Mouse (Mus musculus) embryonic facial prominence, embryonic 14.5 days (tissue): Measurements from ENCODE around the gene Gpatch1. TPM values are rescaled to one million over a fixed set of nuclear protein-coding genes. Genes with fewer than 3 reads are reported as not detected.

Source experiments
- ATAC-seq: fragments of 200-750 bp; cut with Nextera tagmentation; 2 replicates; pipeline ENCODE4 v1.8.0; 2017; ENCODE audit warnings: low read depth, moderate number of reproducible peaks, moderate TSS enrichment
- DNase-seq: peaks from one replicate; pipeline ENCODE4 v3.0.0-alpha.2; 2015; ENCODE audit warnings: low spot score
- H3K27ac ChIP-seq: fragments of 300-500 bp; sonication (generic); replicated peaks from 2 replicates; pipeline ENCODE4 v1.5.1; 2014; ENCODE audit warnings: low read depth, mild to moderate bottlenecking, low read length, moderate library complexity
- H3K27me3 ChIP-seq: fragments of 300-500 bp; sonication (generic); replicated peaks from 2 replicates; pipeline ENCODE4 v1.6.1; 2014; ENCODE audit warnings: low read length; ENCODE audit not compliant: control insufficient read depth, insufficient read depth
- H3K36me3 ChIP-seq: fragments of 300-500 bp; sonication (generic); 2 replicates; pipeline ENCODE4 v1.6.1; 2014; ENCODE audit warnings: low read length, mixed read lengths; ENCODE audit not compliant: control insufficient read depth, insufficient read depth
- H3K4me1 ChIP-seq: fragments of 300-500 bp; sonication (generic); 2 replicates; pipeline ENCODE4 v1.6.1; 2014; ENCODE audit warnings: antibody characterized with exemption, low read length; ENCODE audit not compliant: control insufficient read depth, insufficient read depth
- H3K4me2 ChIP-seq: fragments of 300-500 bp; sonication (generic); 2 replicates; pipeline ENCODE4 v1.6.1; 2014; ENCODE audit warnings: low read depth, mild to moderate bottlenecking, low read length, moderate library complexity, mixed read lengths
- H3K4me3 ChIP-seq: fragments of 300-500 bp; sonication (generic); 2 replicates; pipeline ENCODE4 v1.5.1; 2014; ENCODE audit warnings: low read depth, mild to moderate bottlenecking, low read length
- H3K9ac ChIP-seq: fragments of 300-500 bp; sonication (generic); 2 replicates; pipeline ENCODE4 v1.6.1; 2014; ENCODE audit warnings: low read depth, mild to moderate bottlenecking, low read length, moderate library complexity, mixed read lengths
- H3K9me3 ChIP-seq: fragments of 300-500 bp; sonication (generic); 2 replicates; pipeline ENCODE4 v1.6.1; 2016; ENCODE audit warnings: low read length; ENCODE audit not compliant: control insufficient read depth
- WGBS: fragments of 180-500 bp; shearing (Covaris S2); extraction: QIAGEN DNeasy Blood & Tissue Kit; methylation state at CpG from one replicate; pipeline ENCODE4 v1.1.7; 2014; 5-methylcytosine and 5-hydroxymethylcytosine counted together
- polyA plus RNA-seq: library from polyadenylated mRNA; unstranded; fragments of >200 nt; fragmentation: Nextera tagmentation; extraction: Ambion mirVana; gene quantifications from 2 replicates; pipeline ENCODE4 v1.2.1, GENCODE M21; 2014

The Gpatch1 gene
- polyA plus RNA-seq, 1 experiment from 2014 or later: 13.7 TPM

GRCm38 (mm10) chr7:35235308-35235707 lies 82.9 kb downstream of the Gpatch1 start:
- DNase-seq (peak; percentile 89), ATAC-seq (peak; percentile 75)
- H3K27ac ChIP-seq: peak overlapping the region; percentile 94
- WGBS: 19% methylated on average over 8 of the region's 9 CpGs
- peak overlapping the region; percentile 48 for H3K4me2 ChIP-seq
- H3K27me3 ChIP-seq: no peaks in the 10 kb centered on the region
- peak overlapping the region; percentile 64 for H3K4me3 ChIP-seq
- peak overlapping the region; percentile 70; the same call in 1 of the 2 replicates for H3K9ac ChIP-seq
- H3K36me3 ChIP-seq: no peaks in the 10 kb centered on the region
- H3K4me1 ChIP-seq: no peaks in the 10 kb centered on the region
- peaks cover 13% of the 10 kb centered on the region for H3K9me3 ChIP-seq

GRCm38 (mm10) chr7:35234361-35235245 lies 83.6 kb downstream of the Gpatch1 start:
- H3K9me3 ChIP-seq: peaks cover 13% of the 10 kb centered on the region
- H3K27ac ChIP-seq: peak overlapping the region; percentile 94
- no peaks in the 10 kb centered on the region for H3K27me3 ChIP-seq
- DNase-seq (peak; percentile 98), ATAC-seq (peak; percentile 95)
- H3K36me3 ChIP-seq: no peaks in the 10 kb centered on the region
- peak overlapping the region; percentile 76 for H3K9ac ChIP-seq
- no peaks in the 10 kb centered on the region for H3K4me1 ChIP-seq
- H3K4me3 ChIP-seq: peak overlapping the region; percentile 64
- peak overlapping the region; percentile 52 for H3K4me2 ChIP-seq
- WGBS: under 1% methylated on average over 44 of the region's 45 CpGs

- DNase-seq (no peak), ATAC-seq (no peak)
- Histone ChIP-seq H3K9me3 (peaks cover 13% of the 10 kb centered on the region), H3K27me3 (no peaks in the 10 kb centered on the region), H3K4me3 (peak overlapping the region; percentile 64), H3K27ac (peak overlapping the region; percentile 94), H3K4me1 (no peaks in the 10 kb centered on the region), H3K9ac (peak overlapping the region; percentile 76), H3K4me2 (peak overlapping the region; percentile 52), H3K36me3 (no peaks in the 10 kb centered on the region)
- 45% methylated on average over 12 of the region's 12 CpGs for WGBS
Measured at GRCm38 (mm10) chr7:35233861-35234260, 84.4 kb downstream of the Gpatch1 start.

GRCm38 (mm10) chr7:35232796-35233455 lies 85.3 kb downstream of the Gpatch1 start:
- peak overlapping the region; percentile 52; the same call in 1 of the 2 replicates for H3K4me2 ChIP-seq
- 30% methylated on average over 13 of the region's 13 CpGs for WGBS
- H3K27me3 ChIP-seq: no peaks in the 10 kb centered on the region
- H3K4me1 ChIP-seq: no peaks in the 10 kb centered on the region
- no peaks in the 10 kb centered on the region for H3K36me3 ChIP-seq
- H3K9ac ChIP-seq: no peak overlapping the region
- no peak overlapping the region for H3K27ac ChIP-seq
- peak; percentile 6 for DNase-seq
- peaks cover 13% of the 10 kb centered on the region for H3K9me3 ChIP-seq
- no peak overlapping the region for H3K4me3 ChIP-seq
- no peak for ATAC-seq

GRCm38 (mm10) chr7:35230333-35230732 lies 87.9 kb downstream of the Gpatch1 start:
- no peak overlapping the region for H3K27ac ChIP-seq
- DNase-seq (no peak), ATAC-seq (no peak)
- peaks cover 13% of the 10 kb centered on the region for H3K9me3 ChIP-seq
- H3K27me3 ChIP-seq: no peaks in the 10 kb centered on the region
- H3K9ac ChIP-seq: no peak overlapping the region
- H3K36me3 ChIP-seq: no peaks in the 10 kb centered on the region
- no peaks in the 10 kb centered on the region for H3K4me1 ChIP-seq
- no peak overlapping the region for H3K4me2 ChIP-seq
- WGBS: 57% methylated on average over 3 of the region's 3 CpGs
- no peak overlapping the region for H3K4me3 ChIP-seq

Other genes with a start within 250 kb of the Gpatch1 start
- gene Cebpa, start 199.1 kb downstream of the Gpatch1 start, polyA plus RNA-seq: 8.7 and 10.9 TPM in 2 replicates
- 5.1 and 5.6 TPM in 2 replicates for gene Slc7a10, start 132.1 kb downstream of the Gpatch1 start, polyA plus RNA-seq
- gene Lrp3, start 102.9 kb downstream of the Gpatch1 start, polyA plus RNA-seq: 10.8 and 11.0 TPM in 2 replicates
- 3.8 and 4.0 TPM in 2 replicates for gene Rhpn2, start 15.7 kb upstream of the Gpatch1 start, polyA plus RNA-seq
- gene Faap24, start 78.4 kb upstream of the Gpatch1 start, polyA plus RNA-seq: 11.3 and 12.5 TPM in 2 replicates
- gene Cep89, start 78.6 kb upstream of the Gpatch1 start, polyA plus RNA-seq: 27.8 and 29.7 TPM in 2 replicates
- 0.14 and 0.42 TPM in 2 replicates for gene Slc7a9, start 130.4 kb upstream of the Gpatch1 start, polyA plus RNA-seq
- gene Tdrd12, start 219.3 kb upstream of the Gpatch1 start, polyA plus RNA-seq: 0.17 and 0.66 TPM in 2 replicates
- 57.3 and 59.0 TPM in 2 replicates for gene Nudt19, start 237.9 kb upstream of the Gpatch1 start, polyA plus RNA-seq